Mouse (Mus musculus): ENCODE measurements around the gene Pfdn6. TPM values are rescaled to one million over a fixed set of nuclear protein-coding genes. Genes with fewer than 3 reads are reported as not detected.
A peak's percentile ranks its signal among the peaks of the same experiment; 100 is the strongest.

Gene Pfdn6
- polyA plus RNA-seq, 1 experiment from 2014 or later, result 110 TPM

GRCm38 (mm10) chr17:33951021-33951946 lies 11.1 kb upstream of the Pfdn6 start, which contains the start of gene B3galt4:
B3galt4 (minus strand) TSS chr17:33951488.
- H3K4me1 ChIP-seq (ENCODE audit: control insufficient read depth in 2 of 2, insufficient read depth in 2 of 2, low read length in 2 of 2), result peaks cover 21 to 45% of the 10 kb centered on the region in 2 experiments
- H3K9ac ChIP-seq (ENCODE audit: low read length), result peak within 1 kb of the TSS; percentile 78
- H3K4me2 ChIP-seq (ENCODE audit: low read length), result peak within 1 kb of the TSS; percentile 97
- under 1% methylated on average over 45 of the region's 45 CpGs for WGBS
- no peaks in the 10 kb centered on the region for H3K27me3 ChIP-seq (ENCODE audit: control insufficient read depth, insufficient read depth, low read length)
- ATAC-seq (ENCODE audit: insufficient number of reproducible peaks, insufficient read depth, low FRiP score, low read depth), result peak; percentile 45
- H3K27ac ChIP-seq (replicated peaks in 1 of 2; ENCODE audit: control insufficient read depth in 1 of 2, insufficient read depth in 1 of 2, low read depth in 2 of 2, low read length in 2 of 2), result peak within 1 kb of the TSS; percentile 85 to 87
- peak within 1 kb of the TSS; percentile 56 to 68 for H3K4me3 ChIP-seq (ENCODE audit: control insufficient read depth in 1 of 2, insufficient read depth in 1 of 2, low read depth in 1 of 2, low read length in 2 of 2)
- H3K9me3 ChIP-seq (ENCODE audit: control insufficient read depth, low read length), result no peaks in the 10 kb centered on the region
- H3K36me3 ChIP-seq (ENCODE audit: control insufficient read depth, insufficient read depth, low read length), result peaks cover 58% of the 10 kb centered on the region

DNA sequence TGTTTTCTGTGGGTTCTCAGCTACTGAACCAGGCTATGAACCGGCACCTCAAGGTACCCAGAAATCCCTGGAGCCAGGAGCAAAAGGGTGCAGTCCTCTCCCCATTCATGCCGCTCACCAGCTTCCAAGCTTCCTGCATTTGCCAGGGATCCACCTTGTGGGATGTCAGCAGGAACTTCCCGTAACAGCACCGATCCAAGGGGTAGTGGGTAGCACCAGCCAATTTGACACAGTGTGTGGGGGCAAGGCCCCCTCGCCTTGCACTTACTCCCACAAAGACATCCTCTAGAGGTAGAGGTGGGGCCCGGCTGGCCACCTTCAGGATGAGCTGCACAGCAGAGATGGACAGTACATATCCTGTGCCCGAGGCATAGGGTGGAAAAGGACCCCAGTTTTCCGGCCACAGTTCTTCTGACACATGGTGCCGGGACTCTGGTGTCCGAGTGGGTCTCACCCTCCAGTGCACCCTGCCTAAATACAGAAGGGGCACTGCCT lies 10.0 kb upstream of the Pfdn6 start:
- ATAC-seq (ENCODE audit: insufficient number of reproducible peaks, insufficient read depth, low FRiP score, low read depth), result no peak
- Histone ChIP-seq H3K4me1 (ENCODE audit: control insufficient read depth in 2 of 2, insufficient read depth in 2 of 2, low read length in 2 of 2) (peaks cover 21 to 44% of the 10 kb centered on the region in 2 experiments), H3K4me3 (ENCODE audit: control insufficient read depth in 1 of 2, insufficient read depth in 1 of 2, low read depth in 1 of 2, low read length in 2 of 2) (peak overlapping the region; percentile 56 to 68), H3K9ac (ENCODE audit: low read length) (peak overlapping the region; percentile 78), H3K9me3 (ENCODE audit: control insufficient read depth, low read length) (no peaks in the 10 kb centered on the region), H3K27ac (replicated peaks in 1 of 2; ENCODE audit: control insufficient read depth in 1 of 2, insufficient read depth in 1 of 2, low read depth in 2 of 2, low read length in 2 of 2) (peak overlapping the region; percentile 85 to 87; a peak in 2 of 4 replicates), H3K4me2 (ENCODE audit: low read length) (peak overlapping the region; percentile 97), H3K36me3 (ENCODE audit: control insufficient read depth, insufficient read depth, low read length) (peaks cover 66% of the 10 kb centered on the region), H3K27me3 (ENCODE audit: control insufficient read depth, insufficient read depth, low read length) (no peaks in the 10 kb centered on the region)
- WGBS, result 67% methylated on average over 10 of the region's 10 CpGs

GRCm38 (mm10) chr17:33948905-33949537 lies 8.9 kb upstream of the Pfdn6 start:
- Histone ChIP-seq H3K4me1 (ENCODE audit: control insufficient read depth in 2 of 2, insufficient read depth in 2 of 2, low read length in 2 of 2) (peaks cover 16 to 37% of the 10 kb centered on the region in 2 experiments), H3K4me2 (ENCODE audit: low read length) (no peak overlapping the region), H3K9me3 (ENCODE audit: control insufficient read depth, low read length) (no peaks in the 10 kb centered on the region), H3K27ac (replicated peaks in 1 of 2; ENCODE audit: control insufficient read depth in 1 of 2, insufficient read depth in 1 of 2, low read depth in 2 of 2, low read length in 2 of 2) (no peak overlapping the region), H3K27me3 (ENCODE audit: control insufficient read depth, insufficient read depth, low read length) (no peaks in the 10 kb centered on the region), H3K4me3 (ENCODE audit: control insufficient read depth in 1 of 2, insufficient read depth in 1 of 2, low read depth in 1 of 2, low read length in 2 of 2) (no peak overlapping the region), H3K36me3 (ENCODE audit: control insufficient read depth, insufficient read depth, low read length) (peaks cover 73% of the 10 kb centered on the region), H3K9ac (ENCODE audit: low read length) (no peak overlapping the region)
- ATAC-seq (ENCODE audit: insufficient number of reproducible peaks, insufficient read depth, low FRiP score, low read depth), result no peak
- 88% methylated on average over 19 of the region's 19 CpGs for WGBS

DNA sequence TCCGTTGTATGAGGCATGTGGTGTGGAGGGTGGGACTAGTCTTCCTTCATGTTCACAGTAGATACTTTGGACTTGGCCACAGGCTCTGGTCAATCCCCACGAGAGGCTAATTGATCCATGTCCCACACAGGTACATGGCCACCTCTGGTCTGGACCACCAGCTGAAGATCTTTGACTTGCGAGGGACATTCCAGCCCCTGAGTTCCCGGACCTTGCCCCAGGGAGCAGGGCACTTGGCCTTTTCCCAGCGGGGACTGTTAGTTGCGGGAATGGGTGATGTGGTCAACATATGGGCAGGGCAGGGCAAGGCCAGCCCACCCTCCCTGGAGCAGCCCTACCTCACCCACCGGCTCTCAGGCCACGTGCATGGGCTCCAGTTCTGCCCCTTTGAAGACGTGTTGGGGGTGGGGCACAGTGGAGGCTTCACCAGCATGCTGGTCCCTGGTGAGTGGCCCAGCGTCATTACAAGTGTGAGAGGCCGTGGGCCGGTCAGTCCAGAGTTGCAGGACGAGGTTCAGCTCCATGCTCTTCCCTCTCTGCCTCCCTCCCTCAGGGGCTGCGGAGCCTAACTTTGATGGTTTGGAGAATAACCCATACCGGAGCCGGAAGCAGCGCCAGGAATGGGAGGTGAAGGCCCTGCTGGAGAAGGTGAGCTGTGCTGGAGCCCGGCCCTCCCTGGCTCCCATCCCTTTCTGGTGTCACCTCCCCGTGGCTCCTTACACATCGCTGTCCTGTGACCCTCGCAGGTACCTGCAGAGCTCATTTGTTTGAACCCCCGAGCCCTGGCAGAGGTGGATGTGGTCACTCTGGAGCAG lies 8.2 kb upstream of the Pfdn6 start:
- Histone ChIP-seq H3K4me1 (ENCODE audit: control insufficient read depth in 2 of 2, insufficient read depth in 2 of 2, low read length in 2 of 2) (peaks cover 16 to 30% of the 10 kb centered on the region in 2 experiments), H3K27ac (replicated peaks in 1 of 2; ENCODE audit: control insufficient read depth in 1 of 2, insufficient read depth in 1 of 2, low read depth in 2 of 2, low read length in 2 of 2) (no peak overlapping the region), H3K9me3 (ENCODE audit: control insufficient read depth, low read length) (no peaks in the 10 kb centered on the region), H3K4me3 (ENCODE audit: control insufficient read depth in 1 of 2, insufficient read depth in 1 of 2, low read depth in 1 of 2, low read length in 2 of 2) (no peak overlapping the region), H3K27me3 (ENCODE audit: control insufficient read depth, insufficient read depth, low read length) (no peaks in the 10 kb centered on the region), H3K4me2 (ENCODE audit: low read length) (no peak overlapping the region), H3K36me3 (ENCODE audit: control insufficient read depth, insufficient read depth, low read length) (peaks cover 73% of the 10 kb centered on the region), H3K9ac (ENCODE audit: low read length) (no peak overlapping the region)
- ATAC-seq (ENCODE audit: insufficient number of reproducible peaks, insufficient read depth, low FRiP score, low read depth), result no peak
- WGBS, result 83% methylated on average over 21 of the region's 22 CpGs

DNA sequence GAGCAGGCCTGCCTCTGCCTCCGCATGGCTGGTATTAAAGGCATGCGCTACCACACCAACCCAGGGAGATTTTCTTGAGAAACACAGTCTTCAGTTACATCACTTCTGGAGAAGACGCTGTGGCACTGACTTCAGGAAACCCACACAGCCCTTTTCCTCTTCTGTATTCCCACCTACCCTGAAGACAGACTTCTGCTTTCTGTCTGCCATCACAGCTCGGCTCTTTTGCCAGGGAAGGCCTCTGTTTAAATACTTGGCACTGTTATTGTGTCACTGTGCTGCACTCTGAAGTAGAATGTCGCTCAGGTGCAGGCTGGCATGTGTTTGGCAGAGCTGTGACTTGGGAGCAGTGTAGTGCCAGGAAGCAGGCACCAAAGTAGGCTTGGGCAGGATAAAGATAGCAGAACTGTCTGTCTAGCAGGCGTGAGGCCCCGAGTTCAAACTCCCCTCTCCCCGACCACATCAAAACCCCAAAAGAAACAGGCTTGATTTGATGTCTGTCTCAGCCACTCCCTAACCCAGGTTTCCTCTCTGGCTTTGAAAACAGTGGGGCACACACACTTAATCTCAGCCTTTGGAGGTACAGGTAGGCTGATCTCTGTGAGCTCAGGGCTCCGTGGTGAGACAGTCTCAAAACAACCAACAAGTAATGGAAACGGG lies 7.4 kb upstream of the Pfdn6 start:
- H3K4me2 ChIP-seq (ENCODE audit: low read length), result no peak overlapping the region
- no peak overlapping the region for H3K4me3 ChIP-seq (ENCODE audit: control insufficient read depth in 1 of 2, insufficient read depth in 1 of 2, low read depth in 1 of 2, low read length in 2 of 2)
- no peaks in the 10 kb centered on the region for H3K27me3 ChIP-seq (ENCODE audit: control insufficient read depth, insufficient read depth, low read length)
- H3K27ac ChIP-seq (replicated peaks in 1 of 2; ENCODE audit: control insufficient read depth in 1 of 2, insufficient read depth in 1 of 2, low read depth in 2 of 2, low read length in 2 of 2), result no peak overlapping the region
- ATAC-seq (ENCODE audit: insufficient number of reproducible peaks, insufficient read depth, low FRiP score, low read depth), result no peak
- peaks cover 16 to 23% of the 10 kb centered on the region in 2 experiments for H3K4me1 ChIP-seq (ENCODE audit: control insufficient read depth in 2 of 2, insufficient read depth in 2 of 2, low read length in 2 of 2)
- peaks cover 72% of the 10 kb centered on the region for H3K36me3 ChIP-seq (ENCODE audit: control insufficient read depth, insufficient read depth, low read length)
- no peaks in the 10 kb centered on the region for H3K9me3 ChIP-seq (ENCODE audit: control insufficient read depth, low read length)
- H3K9ac ChIP-seq (ENCODE audit: low read length), result no peak overlapping the region
- WGBS, result 86% methylated on average over 10 of the region's 10 CpGs

DNA sequence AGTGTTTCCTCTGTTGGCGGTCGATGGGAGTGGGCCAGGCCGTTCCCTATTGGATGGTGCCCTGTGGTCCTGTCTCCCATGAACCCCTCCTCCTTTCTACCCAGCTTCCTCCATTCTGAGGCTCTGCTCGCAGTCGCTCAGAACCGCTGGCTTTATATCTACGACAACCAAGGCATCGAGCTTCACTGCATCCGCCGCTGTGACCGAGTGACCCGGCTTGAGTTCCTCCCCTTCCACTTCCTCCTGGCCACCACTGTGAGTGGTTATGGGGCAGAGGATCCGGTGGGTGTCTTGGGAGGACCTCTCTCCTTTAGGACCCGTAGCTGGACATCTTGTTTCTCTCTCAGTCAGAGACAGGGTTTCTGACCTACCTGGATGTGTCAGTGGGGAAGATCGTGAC lies 3.3 kb upstream of the Pfdn6 start:
- H3K4me2 ChIP-seq (ENCODE audit: low read length), result no peak overlapping the region
- no peak overlapping the region for H3K9ac ChIP-seq (ENCODE audit: low read length)
- H3K4me1 ChIP-seq (ENCODE audit: control insufficient read depth in 2 of 2, insufficient read depth in 2 of 2, low read length in 2 of 2), result peaks cover 8 to 19% of the 10 kb centered on the region in 2 experiments
- no peaks in the 10 kb centered on the region for H3K9me3 ChIP-seq (ENCODE audit: control insufficient read depth, low read length)
- no peak overlapping the region for H3K27ac ChIP-seq (replicated peaks in 1 of 2; ENCODE audit: control insufficient read depth in 1 of 2, insufficient read depth in 1 of 2, low read depth in 2 of 2, low read length in 2 of 2)
- H3K36me3 ChIP-seq (ENCODE audit: control insufficient read depth, insufficient read depth, low read length), result peaks cover 53% of the 10 kb centered on the region
- WGBS, result 92% methylated on average over 15 of the region's 15 CpGs
- no peak for ATAC-seq (ENCODE audit: insufficient number of reproducible peaks, insufficient read depth, low FRiP score, low read depth)
- no peaks in the 10 kb centered on the region for H3K27me3 ChIP-seq (ENCODE audit: control insufficient read depth, insufficient read depth, low read length)
- H3K4me3 ChIP-seq (ENCODE audit: control insufficient read depth in 1 of 2, insufficient read depth in 1 of 2, low read depth in 1 of 2, low read length in 2 of 2), result no peak overlapping the region

All from heart, embryonic 14.5 days (tissue).